Mouse (Mus musculus) lung, adult 2 months (tissue): Measurements from ENCODE around the gene Ccdc51.

Source experiments
- CTCF ChIP-seq: fragments of 200-500 bp; IDR thresholded peaks from 2 replicates; pipeline ENCODE4 v1.5.1; 2011; ENCODE audit warnings: mild to moderate bottlenecking, low read length, control low read depth; ENCODE audit not compliant: insufficient read depth
- POLR2A ChIP-seq: fragments of 200-500 bp; IDR thresholded peaks from 2 replicates; pipeline ENCODE4 v1.6.1; 2011; ENCODE audit warnings: low read depth, mild to moderate bottlenecking, control low read depth, low read length, borderline replicate concordance; ENCODE audit errors: extremely low read depth

- TF ChIP-seq POLR2A: no peak
- TF ChIP-seq CTCF: 0 out of 2 replicates have a peak, but pooled peaks have one; percentile 6
Observed at GRCm38 (mm10) chr9:109060184-109060897, 22.0 kb upstream of the Ccdc51 start.
